Mouse (Mus musculus) kidney, postnatal 36 days (tissue): Measurements from ENCODE around the gene Bcl9.

ENCODE experiments used
- DNase-seq, 2 experiments: peaks; one replicate each; pipeline ENCODE4 v3.0.0; 2021 to 2022; ENCODE audit warnings: mixed read lengths in 2 of 2

Bcl9 gene

GRCm38 (mm10) chr3:97297553-97298432 lies at the start of gene Bcl9:
Gene Bcl9, minus strand, starts transcription at chr3:97297917.
- DNase-seq: peak; percentile 87 to 91

GRCm38 (mm10) chr3:97339193-97339576 lies 41.5 kb upstream of the Bcl9 start:
- DNase-seq: no peak

- peak; percentile 86 to 94 for DNase-seq
Observed at GRCm38 (mm10) chr3:97338522-97339192, 40.9 kb upstream of the Bcl9 start.

GRCm38 (mm10) chr3:97337306-97337705 lies 39.6 kb upstream of the Bcl9 start:
- DNase-seq: peak; percentile 43 to 45

- DNase-seq: no peak
Observed at GRCm38 (mm10) chr3:97336331-97336730, 38.6 kb upstream of the Bcl9 start.

GRCm38 (mm10) chr3:97334618-97335017 lies 36.9 kb upstream of the Bcl9 start:
- no peak for DNase-seq

- DNase-seq: peak in 1 of 2 experiments; percentile 70
Observed at GRCm38 (mm10) chr3:97332172-97332571, 34.5 kb upstream of the Bcl9 start.

- DNase-seq: no peak
Observed at GRCm38 (mm10) chr3:97327809-97328208, 30.1 kb upstream of the Bcl9 start.

GRCm38 (mm10) chr3:97327356-97327755 lies 29.6 kb upstream of the Bcl9 start:
- DNase-seq: no peak

- DNase-seq: no peak
Observed at GRCm38 (mm10) chr3:97325621-97326345, 28.1 kb upstream of the Bcl9 start.

- DNase-seq: no peak
Observed at GRCm38 (mm10) chr3:97324046-97324445, 26.3 kb upstream of the Bcl9 start.

- no peak for DNase-seq
Observed at GRCm38 (mm10) chr3:97317302-97317701, 19.6 kb upstream of the Bcl9 start.

- no peak for DNase-seq
Observed at GRCm38 (mm10) chr3:97313431-97313830, 15.7 kb upstream of the Bcl9 start.

- DNase-seq: peak; percentile 77
Observed at GRCm38 (mm10) chr3:97311998-97312397, 14.3 kb upstream of the Bcl9 start.

GRCm38 (mm10) chr3:97309748-97310536 lies 12.2 kb upstream of the Bcl9 start:
- DNase-seq: peak; percentile 16 to 23

GRCm38 (mm10) chr3:97308440-97308839 lies 10.7 kb upstream of the Bcl9 start:
- DNase-seq: no peak

GRCm38 (mm10) chr3:97305907-97306306 lies 8.2 kb upstream of the Bcl9 start:
- no peak for DNase-seq

- DNase-seq: no peak
Observed at GRCm38 (mm10) chr3:97301586-97301985, 3.9 kb upstream of the Bcl9 start.

- no peak for DNase-seq
Observed at GRCm38 (mm10) chr3:97300370-97300769, 2.7 kb upstream of the Bcl9 start.

GRCm38 (mm10) chr3:97299885-97300284 lies 2.2 kb upstream of the Bcl9 start:
- no peak for DNase-seq

GRCm38 (mm10) chr3:97298856-97299465 lies 1.2 kb upstream of the Bcl9 start:
- peak; percentile 13 to 27 for DNase-seq

- peak; percentile 34 to 63 for DNase-seq
Observed at GRCm38 (mm10) chr3:97296941-97297552, 670 bp downstream of the Bcl9 start.
